In the genomic region with DNA sequence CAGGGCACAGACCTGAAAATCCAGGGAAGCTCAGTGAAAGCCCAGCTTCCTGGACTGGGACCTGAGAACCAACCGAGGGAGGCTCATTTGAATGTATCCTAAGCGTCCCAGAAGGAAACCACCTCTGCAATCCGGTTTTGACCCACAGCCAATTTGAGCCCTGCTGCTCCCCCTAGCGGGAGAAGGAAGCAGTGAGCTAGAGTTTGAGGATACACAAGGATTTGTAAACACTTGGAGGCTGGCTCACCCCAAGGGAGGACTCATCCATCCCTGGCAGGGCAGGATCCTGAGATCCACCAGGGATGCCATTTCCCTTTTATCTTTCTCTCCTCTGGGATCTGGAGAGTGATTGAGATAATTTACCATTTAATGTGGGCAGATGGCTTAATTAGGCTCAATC, we compare ENCODE assay signal across 10 mouse cellular contexts. TPM values are rescaled to one million over a fixed set of nuclear protein-coding genes. Genes with fewer than 3 reads are reported as not detected.
DNase-seq lines count a peak whose midpoint lies in the region; ATAC-seq lines count a peak whose summit lies in the region.
"Had no signal": no experiment of that assay in that cellular context is flagged by ENCODE, and none has a peak within 500 bp of the region (broad histone marks: within the 10 kb centered on the region; RNA-seq: fewer than 3 reads in every experiment).

No protein-coding gene starts in this region.

- H3K9me3 ChIP-seq in kidney, embryonic 16.5 days (ENCODE audit: low read length), result no peaks in the 10 kb centered on the region
- no peaks in the 10 kb centered on the region for H3K9me3 ChIP-seq in heart, embryonic 12.5 days (replicated peaks)
- H3K9me3 ChIP-seq: embryonic facial prominence, embryonic 15.5 days had no signal

- no peaks in the 10 kb centered on the region for H3K4me1 ChIP-seq in kidney, embryonic 16.5 days (ENCODE audit: insufficient read depth, low read length)
- peaks cover 20% of the 10 kb centered on the region; the same call in 1 of the 2 replicates for H3K4me1 ChIP-seq in heart, embryonic 12.5 days (replicated peaks)

- DNase-seq in kidney, adult 18-20 months, result peak; percentile 82
- peak; percentile 19 for DNase-seq in adrenal gland, adult 8-10 months
- DNase-seq in embryo, embryonic 10.5 days (ENCODE audit: low spot score), result peak; percentile 83
- DNase-seq in layer of hippocampus, postnatal 36 days, result peak; percentile 42 to 50
- DNase-seq in spleen, postnatal 4 days (ENCODE audit: low spot score in 2 of 2), result peak; percentile 49 to 81

- H3K36me3 ChIP-seq in kidney, embryonic 16.5 days (ENCODE audit: insufficient read depth, low read length), result no peaks in the 10 kb centered on the region
- H3K36me3 ChIP-seq in heart, embryonic 12.5 days, result no peaks in the 10 kb centered on the region
- H3K36me3 ChIP-seq: embryonic facial prominence, embryonic 15.5 days had no signal

- H3K27me3 ChIP-seq in kidney, embryonic 16.5 days (ENCODE audit: insufficient read depth, low read length), result peaks cover 9% of the 10 kb centered on the region; the same call in 1 of the 2 replicates
- H3K27me3 ChIP-seq in heart, embryonic 12.5 days (replicated peaks), result no peaks in the 10 kb centered on the region; the same call in 1 of the 2 replicates
- H3K27me3 ChIP-seq: embryonic facial prominence, embryonic 15.5 days had no signal

- H3K4me3 ChIP-seq in kidney, embryonic 16.5 days (ENCODE audit: low read length), result no peak overlapping the region
- H3K4me3 ChIP-seq in heart, embryonic 12.5 days, result no peak overlapping the region
- H3K4me3 ChIP-seq: embryonic facial prominence, embryonic 15.5 days; myocyte had no signal

- H3K4me2 ChIP-seq in kidney, embryonic 16.5 days (replicated peaks; ENCODE audit: low read depth, low read length), result no peak overlapping the region
- H3K4me2 ChIP-seq in heart, embryonic 12.5 days, result no peak overlapping the region
- H3K4me2 ChIP-seq: embryonic facial prominence, embryonic 15.5 days had no signal

- 5% methylated on average over 4 of the region's 4 CpGs for WGBS in kidney, embryonic 16.5 days
- WGBS in heart, embryonic 12.5 days, result 10% methylated on average over 4 of the region's 4 CpGs

- H3K27ac ChIP-seq in kidney, embryonic 16.5 days (ENCODE audit: low read length), result no peak overlapping the region
- H3K27ac ChIP-seq in heart, embryonic 12.5 days (ENCODE audit: poor library complexity, severe bottlenecking), result no peak overlapping the region
- H3K27ac ChIP-seq: embryonic facial prominence, embryonic 15.5 days had no signal

- no peak overlapping the region for H3K9ac ChIP-seq in kidney, embryonic 16.5 days (replicated peaks; ENCODE audit: low read length)
- H3K9ac ChIP-seq in heart, embryonic 12.5 days, result no peak overlapping the region
- H3K9ac ChIP-seq: embryonic facial prominence, embryonic 15.5 days had no signal

- no peak for ATAC-seq in kidney, embryonic 16.5 days (ENCODE audit: low FRiP score, low TSS enrichment)
- peak; percentile 22; the same call in 1 of the 2 replicates for ATAC-seq in heart, embryonic 12.5 days (ENCODE audit: insufficient number of reproducible peaks, low FRiP score)
- peak; percentile 56; the same call in 1 of the 2 replicates for ATAC-seq in monocyte, adult 5-6 weeks (replicated peaks; ENCODE audit: insufficient number of reproducible peaks, low FRiP score, low TSS enrichment, poor library complexity, severe bottlenecking)

RNA-seq across cellular contexts. Expression of a gene that starts 45.9 kb away (rescaled TPM):
- polyA plus RNA-seq in kidney, embryonic 16.5 days (2015; fragmentation: Nextera tagmentation; extraction: Ambion mirVana), result 12.8 and 15.9 TPM in 2 replicates
- total RNA-seq in adrenal gland, adult 8-10 months (2022), result 10 to 100 TPM; 30.6 to 48.1 (median 36.7) TPM
- polyA plus RNA-seq in heart, embryonic 12.5 days (2016; fragmentation: Nextera tagmentation; extraction: Ambion mirVana), result 12.8 TPM in 2 replicates
- 10 to 100 TPM; 25.9 to 28.0 TPM for total RNA-seq in layer of hippocampus, postnatal 36 days (2021)
- 22.2 to 45.8 TPM (median 22.5 TPM) in 3 replicates for total RNA-seq in monocyte, adult 5-6 weeks (2017)

Comparison
In these comparisons a context has a peak if more than half of its experiments do, and no peak if none do; other contexts are left out.
1. DNase-seq: peak in every context shown above with its lines; median percentile 83 in embryo, embryonic 10.5 days; 82 in kidney, adult 18-20 months; 65 in spleen, postnatal 4 days; 46 in layer of hippocampus, postnatal 36 days; 19 in adrenal gland, adult 8-10 months.